Mouse (Mus musculus) B cell, adult 67 days (primary cell): ENCODE data around the gene Cyp2b23. TPM values are rescaled to one million over a fixed set of nuclear protein-coding genes. Genes with fewer than 3 reads are reported as not detected.

ENCODE experiments used
- total RNA-seq, 2 experiments: library from RNA; stranded (reverse); gene quantifications; 4 replicates each; pipeline ENCODE4 v1.2.4; 2023

Gene Cyp2b23
- not detected for total RNA-seq

DNA sequence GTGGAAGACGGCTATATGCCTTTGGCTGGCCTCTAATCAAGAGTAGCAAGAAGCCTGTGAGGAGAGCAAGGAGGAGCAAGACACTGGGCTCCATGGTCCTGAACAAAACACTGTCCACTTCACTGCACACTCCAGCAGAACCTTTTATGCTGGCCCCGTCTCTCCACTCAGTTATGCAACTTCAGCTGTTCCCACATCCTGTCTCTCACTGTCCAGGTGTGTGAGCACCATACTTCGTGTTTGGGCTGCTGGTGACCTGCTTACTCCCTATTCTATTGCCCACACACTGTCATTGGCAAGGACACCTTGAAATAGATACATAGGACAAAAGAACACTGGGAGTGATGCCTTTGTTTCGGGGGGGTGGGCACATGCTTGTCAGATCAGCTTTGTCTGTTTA is at the start of gene Cyp2b23:
Gene Cyp2b23, minus strand, starts transcription at position 101 of the 400 bp plus-strand sequence.

DNA sequence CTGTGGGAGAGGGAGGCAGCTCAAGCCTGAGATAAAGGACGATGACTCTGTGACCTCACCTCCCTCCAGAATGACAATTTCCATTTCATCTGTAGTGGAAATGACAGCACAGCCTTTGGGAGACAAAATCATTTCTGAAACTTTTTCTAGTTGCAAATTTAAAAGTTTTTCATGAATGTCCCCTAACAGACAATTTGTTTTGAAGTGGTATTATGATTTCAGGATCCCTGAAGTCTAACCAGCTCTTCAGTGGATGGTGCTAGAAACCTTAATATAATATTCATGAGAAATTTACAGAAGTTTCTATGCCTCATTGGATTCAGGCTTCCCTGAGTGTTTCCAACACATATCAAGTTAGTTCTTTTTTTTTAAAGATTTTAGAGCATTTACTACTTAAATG is 67.9 kb downstream of the Cyp2b23 start, which contains the start of gene Vmn1r185:
Gene Vmn1r185, minus strand, starts transcription at position 101 of the 400 bp plus-strand sequence.

Other genes starting within 250 kb of the Cyp2b23 start
- gene Nlrp9a, start 151.4 kb downstream of the Cyp2b23 start, total RNA-seq: not detected
- not detected for gene Vmn1r185, start 68.0 kb downstream of the Cyp2b23 start, total RNA-seq
- gene Cyp2b19, start 70.7 kb upstream of the Cyp2b23 start, total RNA-seq: not detected
- not detected for gene Cyp2g1, start 122.5 kb upstream of the Cyp2b23 start, total RNA-seq
- gene Cyp2a5, start 148.9 kb upstream of the Cyp2b23 start, total RNA-seq: not detected